Mouse (Mus musculus) adrenal gland, adult 18-20 months (tissue): ENCODE results near the gene Eprs. TPM values are rescaled to one million over a fixed set of nuclear protein-coding genes. Genes with fewer than 3 reads are reported as not detected.

Source experiments
- DNase-seq, 2 experiments: peaks; one replicate each; pipeline ENCODE4 v3.0.0; 2021 to 2022; ENCODE audit warnings: low spot score in 2 of 2
- microRNA-seq, 2 experiments: library from miRNA; unstranded; fragments of <30 nt; microRNA quantifications; one replicate each; pipeline ENCODE4 v1.2.0; 2021; ENCODE audit warnings: borderline number of aligned reads in 2 of 2
- total RNA-seq, 2 experiments: library from RNA; stranded (reverse); gene quantifications; 1 replicate in 1 of 2; 2 replicates in 1 of 2; pipeline ENCODE4 v1.2.3; 2021

The Eprs gene
- total RNA-seq, 2 experiments from 2014 or later: 216 to 332 TPM

DNA sequence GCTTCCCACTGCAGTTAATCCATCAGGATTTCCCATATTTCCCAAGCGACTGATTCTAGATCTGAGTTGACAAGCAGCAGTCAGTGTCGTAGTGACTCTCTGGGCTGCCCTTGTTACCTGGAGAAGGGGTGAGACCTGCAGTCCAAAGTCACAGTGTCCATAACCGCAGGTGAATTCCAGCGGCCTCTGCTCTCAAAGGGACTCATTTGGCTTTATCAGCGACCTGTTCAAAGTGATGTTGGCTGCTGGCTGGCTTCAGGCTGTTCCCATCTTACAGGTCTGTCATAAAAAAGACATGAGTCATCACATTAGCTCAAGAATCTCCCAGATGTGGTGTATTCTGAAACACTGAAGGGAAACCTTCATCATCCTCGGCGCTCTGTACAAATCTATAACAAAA, 86.1 kb downstream of the Eprs start:
- DNase-seq: no peak

DNA sequence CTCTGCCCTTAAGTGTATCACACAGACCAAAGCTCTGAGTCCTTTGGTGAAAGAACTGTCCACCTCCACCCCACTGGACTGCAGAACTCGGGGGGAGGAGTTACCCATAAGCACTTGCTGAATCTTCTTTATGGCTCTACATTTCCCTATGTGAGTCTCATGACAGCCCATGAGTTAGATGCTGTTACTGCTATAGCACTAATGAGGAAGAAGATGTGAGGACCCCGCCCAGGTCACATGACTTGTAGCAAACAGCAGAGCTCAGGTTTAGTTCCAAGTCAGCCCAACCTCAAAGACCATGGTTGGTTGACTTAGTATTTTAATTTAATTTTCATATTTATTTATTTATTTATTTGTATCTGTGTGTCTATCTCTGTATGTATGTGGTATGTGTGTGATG, 86.9 kb downstream of the Eprs start:
- no peak for DNase-seq

GRCm38 (mm10) chr1:185451077-185451476, 88.2 kb downstream of the Eprs start:
- no peak for DNase-seq

- DNase-seq: no peak
Observed at GRCm38 (mm10) chr1:185451495-185451894, 88.7 kb downstream of the Eprs start.

DNA sequence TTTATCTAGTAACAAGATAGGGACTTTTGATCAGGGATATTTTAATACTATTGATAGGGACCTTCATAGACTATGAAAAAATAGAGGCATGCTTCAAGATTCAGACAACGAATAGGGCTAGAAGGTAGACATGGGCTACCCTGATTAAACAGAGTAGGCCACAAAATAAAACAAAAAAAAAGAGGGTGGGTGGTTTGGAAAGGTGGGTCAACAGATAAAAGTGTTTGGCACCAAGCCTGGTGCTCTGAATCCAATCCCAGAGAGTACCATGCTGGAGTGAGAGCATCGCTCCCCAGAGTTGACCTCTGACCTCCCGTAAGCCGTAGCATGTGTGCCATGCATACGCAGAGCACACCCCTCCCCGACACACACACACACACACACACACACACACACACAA, 89.6 kb downstream of the Eprs start:
- DNase-seq: no peak

- DNase-seq: no peak
Observed at GRCm38 (mm10) chr1:185454144-185454543, 91.3 kb downstream of the Eprs start.

DNA sequence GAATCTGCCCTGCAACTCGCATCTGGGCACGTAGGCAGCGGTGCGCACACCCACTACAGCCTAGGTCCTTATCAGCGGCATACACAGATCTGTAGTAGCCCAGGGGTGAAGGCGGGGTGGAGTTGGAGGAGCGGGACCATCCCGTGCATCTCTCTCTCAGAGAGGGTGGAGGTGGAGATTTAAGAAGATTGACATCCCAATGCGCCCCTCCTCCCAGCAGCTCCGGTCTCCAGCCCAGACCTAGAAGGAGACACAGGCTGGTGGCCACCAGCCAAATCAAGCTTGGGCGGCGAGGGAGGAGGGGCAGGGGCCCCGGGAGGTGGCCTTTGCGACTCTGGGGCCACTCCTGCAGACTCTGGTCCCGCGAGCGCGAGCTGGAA, 91.7 kb downstream of the Eprs start, which contains the start of gene Slc30a10:
Gene Slc30a10, plus strand, starts transcription at position 274 of the 380 bp plus-strand sequence.
- DNase-seq: peak in 1 of 2 experiments; percentile 4

DNA sequence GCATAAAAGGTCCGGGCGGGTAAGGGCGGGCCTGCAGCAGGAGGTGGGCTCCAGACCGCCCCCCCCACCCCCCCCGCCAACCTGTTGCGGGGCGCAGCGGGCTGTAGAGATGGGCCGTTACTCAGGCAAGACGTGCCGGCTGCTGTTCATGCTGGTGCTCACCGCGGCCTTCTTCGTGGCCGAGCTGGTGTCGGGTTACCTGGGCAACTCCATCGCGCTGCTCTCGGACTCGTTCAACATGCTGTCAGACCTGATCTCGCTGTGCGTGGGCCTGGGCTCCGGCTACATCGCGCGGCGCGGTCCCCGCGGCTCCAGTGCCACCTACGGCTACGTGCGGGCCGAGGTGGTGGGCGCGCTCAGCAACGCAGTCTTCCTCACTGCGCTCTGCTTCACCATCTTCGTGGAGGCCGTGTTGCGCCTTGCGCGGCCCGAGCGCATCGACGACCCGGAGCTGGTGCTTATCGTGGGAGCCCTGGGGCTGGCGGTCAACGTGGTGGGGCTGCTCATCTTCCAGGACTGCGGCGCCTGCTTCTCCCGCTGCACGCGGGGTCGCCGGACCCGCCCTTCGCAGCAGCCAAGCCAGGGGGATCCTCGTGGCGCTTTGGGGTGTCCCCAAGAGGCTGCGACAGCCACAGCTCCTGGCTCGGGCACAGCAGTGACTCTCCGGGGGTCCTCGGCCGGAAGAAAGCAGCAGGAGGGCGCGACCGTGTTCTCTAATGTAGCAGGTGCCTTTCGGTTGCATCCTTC, 92.3 kb downstream of the Eprs start:
- peak in 1 of 2 experiments; percentile 2 for DNase-seq

- no peak for DNase-seq
Observed at GRCm38 (mm10) chr1:185456327-185456726, 93.5 kb downstream of the Eprs start.

GRCm38 (mm10) chr1:185460096-185460495, 97.3 kb downstream of the Eprs start:
- no peak for DNase-seq

DNA sequence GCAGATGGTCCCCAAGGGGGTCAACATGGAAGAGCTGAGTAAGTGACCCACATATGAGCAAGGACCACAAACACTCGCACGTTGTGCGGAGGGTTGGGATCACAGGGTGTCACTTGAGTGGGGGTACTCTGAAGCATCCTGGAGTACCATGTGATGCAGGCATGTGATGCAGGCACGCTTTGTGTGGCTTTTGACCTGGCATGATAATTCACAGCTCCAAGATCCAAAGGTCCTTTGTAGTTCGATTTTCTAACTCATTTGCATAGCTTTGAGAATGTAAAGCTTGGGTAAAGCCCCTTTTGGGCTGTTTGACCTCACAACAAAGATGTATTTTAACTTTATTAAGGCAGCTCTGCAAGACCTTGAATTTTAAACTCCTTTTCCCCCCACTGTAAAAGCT, 100.0 kb downstream of the Eprs start:
- DNase-seq: no peak

GRCm38 (mm10) chr1:185469551-185470021, 106.7 kb downstream of the Eprs start:
- DNase-seq: no peak

GRCm38 (mm10) chr1:185472025-185472720, 109.3 kb downstream of the Eprs start:
- no peak for DNase-seq

- no peak for DNase-seq
Observed at GRCm38 (mm10) chr1:185472730-185473129, 109.9 kb downstream of the Eprs start.

DNA sequence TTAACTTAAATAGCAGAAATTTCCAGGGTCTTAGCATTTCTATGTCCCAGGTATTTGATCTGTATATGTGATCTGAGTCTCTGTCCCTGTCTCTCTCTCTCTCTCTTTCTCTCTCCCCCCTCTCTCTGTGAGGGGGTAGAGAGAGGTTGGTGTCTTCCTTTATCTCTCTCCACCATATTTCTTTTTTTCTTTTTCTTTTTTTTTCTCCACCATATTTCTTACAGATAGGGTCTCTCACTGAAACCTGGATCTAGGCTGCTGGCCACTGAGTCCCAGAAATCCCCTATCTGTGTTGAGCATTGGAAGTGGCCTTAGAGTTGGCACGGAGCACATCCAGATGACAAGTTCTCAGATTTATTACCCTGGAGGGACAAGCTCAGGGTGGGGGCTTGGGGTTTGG, 110.6 kb downstream of the Eprs start:
- no peak for DNase-seq

Small RNAs within 50 kb of the gene (microRNA-seq; reads per million reads assigned to microRNA genes)
- gene Mir194-1 (1.8 to 1.9 reads per million in 2 experiments), gene Mir215 (3.8 to 5.5 reads per million in 2 experiments)

Other genes with a start within 250 kb of the Eprs start
- 10 to 100 TPM; 48.7 to 51.4 TPM for gene Rab3gap2, start 158.9 kb upstream of the Eprs start, total RNA-seq
- 10 to 100 TPM; 80.4 to 92.5 TPM for gene Iars2, start 33.6 kb upstream of the Eprs start, total RNA-seq
- 100 to 1,000 TPM; 116 to 119 TPM for gene Bpnt1, start 30.9 kb upstream of the Eprs start, total RNA-seq
- gene Slc30a10, start 91.8 kb downstream of the Eprs start, total RNA-seq: not detected